11 mouse cellular contexts compared by ENCODE assay signal in genomic region chr8:86593099-86593498, GRCm38 (mm10). TPM values are rescaled to one million over a fixed set of nuclear protein-coding genes. Genes with fewer than 3 reads are reported as not detected.
"Had no signal": no experiment of that assay in that cellular context is flagged by ENCODE, and none has a peak within 500 bp of the region (broad histone marks: within the 10 kb centered on the region; RNA-seq: fewer than 3 reads in every experiment).

No protein-coding gene starts in this region.

- H3K9ac ChIP-seq: limb, embryonic 15.5 days; neural tube, embryonic 12.5 days had no signal

- H3K4me2 ChIP-seq: limb, embryonic 15.5 days; neural tube, embryonic 12.5 days had no signal

- H3K4me1 ChIP-seq: limb, embryonic 15.5 days; neural tube, embryonic 12.5 days had no signal

- H3K9me3 ChIP-seq: limb, embryonic 15.5 days; midbrain, embryonic 10.5 days; neural tube, embryonic 12.5 days had no signal

- H3K27ac ChIP-seq: limb, embryonic 15.5 days; midbrain, embryonic 10.5 days; neural tube, embryonic 12.5 days had no signal

- H3K27me3 ChIP-seq: limb, embryonic 15.5 days; neural tube, embryonic 12.5 days had no signal

- H3K36me3 ChIP-seq: limb, embryonic 15.5 days; midbrain, embryonic 10.5 days; neural tube, embryonic 12.5 days had no signal

- H3K4me3 ChIP-seq: limb, embryonic 15.5 days; midbrain, embryonic 10.5 days; neural tube, embryonic 12.5 days had no signal

- DNase-seq: kidney, adult 9 months; kidney, postnatal 14 days; lung, adult 18-20 months; midbrain, embryonic 14.5 days; spleen, adult 18-20 months; thymus, adult 2 months; thymus, postnatal 25 days had no signal

RNA-seq across cellular contexts. Expression of gene Abcc12, which starts 12.6 kb away (rescaled TPM):
- total RNA-seq: monocyte, adult 5-6 weeks had no signal
- polyA plus RNA-seq: midbrain, embryonic 10.5 days; neural tube, embryonic 12.5 days had no signal
